Mouse (Mus musculus) embryo, embryonic 10.5 days (tissue): Measurements from ENCODE around the gene Ascl5.

Experiments used
- DNase-seq: peaks from one replicate; pipeline ENCODE4 v3.0.0-alpha.2; 2015; ENCODE audit warnings: low spot score

Ascl5 gene

GRCm38 (mm10) chr1:136051465-136051864, 861 bp downstream of the Ascl5 start:
- peak; percentile 94 for DNase-seq

- DNase-seq, result no peak
Measured at GRCm38 (mm10) chr1:136052547-136052946, 1.9 kb downstream of the Ascl5 start, which contains the start of gene Cacna1s. Gene Cacna1s, plus strand, starts transcription at chr1:136052750.

- DNase-seq, result no peak
Measured at GRCm38 (mm10) chr1:136055771-136056170, 5.2 kb downstream of the Ascl5 start.

GRCm38 (mm10) chr1:136058594-136058993, 8.0 kb downstream of the Ascl5 start:
- DNase-seq, result no peak

- no peak for DNase-seq
Measured at GRCm38 (mm10) chr1:136061041-136061789, 10.6 kb downstream of the Ascl5 start.

DNA sequence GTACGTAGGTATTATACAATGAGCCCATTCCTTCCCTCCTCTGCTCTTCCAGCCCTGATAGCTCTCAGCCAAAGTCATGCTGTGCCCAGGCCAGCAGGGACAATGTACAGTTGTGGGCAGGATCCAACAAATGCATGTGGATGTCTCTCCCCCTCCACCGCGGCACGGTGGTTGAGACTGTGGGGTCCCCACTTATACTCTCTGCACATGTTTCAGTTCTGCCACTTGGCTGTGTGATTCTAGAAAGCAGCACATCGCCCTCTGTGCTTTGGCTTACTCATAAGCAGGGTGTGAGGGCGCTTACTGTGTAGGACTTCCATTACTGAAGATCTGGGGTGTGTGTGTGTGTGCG, 11.2 kb downstream of the Ascl5 start:
- DNase-seq, result no peak

GRCm38 (mm10) chr1:136063991-136064390, 13.4 kb downstream of the Ascl5 start:
- no peak for DNase-seq

GRCm38 (mm10) chr1:136066621-136067020, 16.0 kb downstream of the Ascl5 start:
- no peak for DNase-seq

DNA sequence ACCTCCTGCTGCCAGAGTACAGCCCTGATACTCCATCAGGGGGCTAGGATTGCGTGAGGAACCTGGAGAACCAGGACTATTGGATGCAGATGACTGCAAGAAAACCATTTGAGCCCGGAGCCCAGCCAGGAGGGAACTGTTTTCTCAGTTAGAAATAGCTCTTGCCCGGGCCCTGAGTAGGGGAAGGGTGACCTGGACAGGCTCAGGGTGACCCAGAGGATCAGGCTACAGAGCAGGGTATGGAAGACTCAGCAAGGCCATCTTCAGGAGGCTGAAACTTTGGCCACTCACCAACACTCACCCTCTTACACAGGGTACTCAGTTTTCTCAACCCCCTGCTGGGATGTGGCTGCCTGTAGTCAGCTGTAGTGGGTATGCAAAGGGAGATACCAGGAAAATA, 17.0 kb downstream of the Ascl5 start:
- DNase-seq, result no peak

DNA sequence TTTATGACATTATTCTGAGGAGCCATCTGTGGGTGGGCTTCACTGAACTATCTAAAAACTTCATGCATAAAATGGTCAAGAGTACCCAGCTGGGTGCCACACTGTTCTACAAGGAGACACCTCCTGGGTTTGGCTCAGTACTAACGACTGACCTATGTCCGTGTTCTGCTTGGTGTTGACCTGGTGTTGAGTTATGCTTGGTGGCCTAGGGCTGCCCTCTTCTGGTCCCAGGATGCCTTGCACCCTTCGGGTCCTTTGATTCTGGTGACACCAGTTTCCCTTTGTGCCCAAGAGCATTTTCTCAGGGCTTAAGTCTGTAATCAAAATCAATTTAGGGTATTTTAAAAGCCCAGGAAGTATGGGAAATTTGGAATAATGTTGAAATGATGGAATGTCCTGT, 25.5 kb downstream of the Ascl5 start:
- peak; percentile 65 for DNase-seq

GRCm38 (mm10) chr1:136077656-136078055, 27.1 kb downstream of the Ascl5 start:
- DNase-seq, result no peak

DNA sequence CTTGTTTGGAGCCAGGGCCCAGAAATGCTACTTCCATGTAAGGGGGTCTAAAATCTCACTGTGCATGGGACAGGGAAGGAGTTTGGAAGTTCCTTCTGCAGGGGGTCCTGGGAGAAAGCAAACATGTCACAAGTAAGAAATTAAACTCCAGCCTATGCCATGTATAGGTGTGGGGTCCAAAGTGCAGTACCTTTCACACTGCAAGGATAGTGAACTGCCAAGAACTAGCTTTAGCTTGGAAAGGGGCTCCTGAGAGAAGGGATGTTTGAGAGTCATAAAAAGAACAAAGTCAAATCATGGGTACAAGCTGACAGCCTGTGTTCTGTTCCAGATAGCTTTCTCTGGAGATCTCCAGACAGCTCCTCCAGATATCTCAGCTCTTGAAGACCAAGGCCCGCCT, 30.6 kb downstream of the Ascl5 start:
- DNase-seq, result no peak

DNA sequence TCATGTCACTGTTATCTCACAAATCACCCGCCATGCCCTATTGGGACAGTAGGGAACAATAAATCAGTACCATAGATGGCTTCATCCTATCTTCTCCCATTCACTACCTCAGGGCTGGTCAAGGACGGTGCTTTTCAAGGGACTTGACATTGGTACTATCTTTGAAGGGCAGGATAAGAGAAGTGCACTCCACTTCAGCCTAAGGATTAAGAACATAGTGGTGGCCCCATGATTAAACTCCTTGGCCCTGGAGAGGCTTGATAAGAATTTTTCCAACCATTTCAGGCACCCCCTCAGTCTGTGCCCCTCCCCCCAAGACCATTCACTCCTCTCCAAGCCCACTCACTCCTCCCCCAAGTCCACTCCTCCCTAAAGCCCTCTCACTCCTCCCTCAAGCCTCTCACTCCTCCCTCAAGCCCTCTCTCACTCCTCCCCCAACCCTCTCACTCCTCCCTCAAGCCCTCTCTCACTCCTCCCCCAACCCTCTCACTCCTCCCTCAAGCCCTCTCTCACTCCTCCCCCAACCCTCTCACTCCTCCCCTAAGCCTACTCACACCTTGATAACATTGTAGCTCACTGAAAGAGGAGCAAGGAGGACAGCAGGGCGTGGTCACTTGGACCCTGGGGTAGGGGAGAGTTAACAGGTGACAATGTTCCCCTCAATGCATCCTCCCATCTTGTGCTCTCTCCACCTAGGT, 35.5 kb downstream of the Ascl5 start:
- no peak for DNase-seq

- DNase-seq, result no peak
Measured at GRCm38 (mm10) chr1:136089368-136090165, 39.0 kb downstream of the Ascl5 start.

DNA sequence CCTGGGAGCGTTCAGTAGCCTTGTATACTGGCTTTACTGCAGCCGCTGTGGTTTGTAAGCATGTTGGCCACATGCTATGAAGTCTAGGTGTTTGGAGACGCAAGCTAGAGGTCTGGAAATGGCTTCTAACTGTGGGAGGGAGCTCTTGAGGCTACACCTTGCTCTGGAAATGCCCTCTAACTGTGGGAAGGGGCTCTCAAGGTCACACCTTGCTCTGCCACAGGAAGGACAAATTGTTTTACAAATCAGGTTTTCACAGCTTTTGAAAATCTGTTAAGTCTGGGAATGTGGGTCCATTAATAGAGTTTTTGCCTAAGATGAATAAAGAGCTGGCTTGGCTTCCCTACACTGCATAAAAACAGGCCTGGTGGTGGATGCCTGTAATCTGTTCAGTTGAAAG, 43.1 kb downstream of the Ascl5 start:
- no peak for DNase-seq

GRCm38 (mm10) chr1:136094807-136095206, 44.2 kb downstream of the Ascl5 start:
- DNase-seq, result no peak
